8 mouse cellular contexts compared by ENCODE assay signal in the genomic region with DNA sequence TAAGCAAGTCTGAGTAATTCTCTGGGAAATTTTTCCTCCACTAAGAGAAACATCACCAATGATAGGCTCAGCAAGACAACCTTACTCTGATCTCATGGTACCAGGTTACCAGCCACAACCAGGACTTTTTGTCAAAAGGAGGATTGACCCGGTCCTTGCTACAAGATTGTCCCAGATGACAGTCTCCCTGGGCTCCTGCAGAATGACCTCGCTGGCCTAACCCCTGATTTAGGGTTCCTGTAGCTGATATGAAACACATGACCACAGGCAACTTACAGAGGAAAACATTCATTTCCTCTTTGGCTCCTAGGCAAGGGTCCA.
DNase-seq lines count a peak whose midpoint lies in the region; ATAC-seq and TF ChIP-seq lines count a peak whose summit lies in the region.

No protein-coding gene starts in this region.

- TF ChIP-seq EP300 in heart, postnatal 0 days (IDR thresholded peaks at IDR 0.05; ENCODE audit: low read depth): no peak

- H3K36me3 ChIP-seq in kidney, embryonic 14.5 days (ENCODE audit: control insufficient read depth, insufficient read depth, low read length): peaks cover 4% of the 10 kb centered on the region; the same call in 1 of the 2 replicates
- 0 out of 2 replicates have a peak, but pooled peaks cover 3% of the 10 kb centered on the region for H3K36me3 ChIP-seq in heart, postnatal 0 days (replicated peaks; ENCODE audit: control insufficient read depth, insufficient read depth, low read length)
- H3K36me3 ChIP-seq in midbrain, postnatal 0 days (ENCODE audit: insufficient read depth, low read length): peaks cover 6% of the 10 kb centered on the region

- 38% methylated on average over 2 of the region's 2 CpGs for WGBS in kidney, embryonic 14.5 days
- 50% methylated on average over 2 of the region's 2 CpGs for WGBS in heart, postnatal 0 days
- 84% methylated on average over 2 of the region's 2 CpGs for WGBS in midbrain, postnatal 0 days

- H3K4me2 ChIP-seq in kidney, embryonic 14.5 days (replicated peaks; ENCODE audit: low read depth, low read length): no peak overlapping the region
- H3K4me2 ChIP-seq in heart, postnatal 0 days (ENCODE audit: low read depth, low read length): no peak overlapping the region
- no peak overlapping the region for H3K4me2 ChIP-seq in midbrain, postnatal 0 days (ENCODE audit: low read depth, low read length, poor library complexity, severe bottlenecking)

- no peak overlapping the region for H3K9ac ChIP-seq in kidney, embryonic 14.5 days (ENCODE audit: low read depth, low read length)
- no peak overlapping the region for H3K9ac ChIP-seq in heart, postnatal 0 days (replicated peaks; ENCODE audit: low read depth, low read length)
- H3K9ac ChIP-seq in midbrain, postnatal 0 days (replicated peaks; ENCODE audit: low read length, poor library complexity, severe bottlenecking): no peak overlapping the region

- no peaks in the 10 kb centered on the region for H3K27me3 ChIP-seq in kidney, embryonic 14.5 days (ENCODE audit: control insufficient read depth, insufficient read depth, low read length)
- no peaks in the 10 kb centered on the region for H3K27me3 ChIP-seq in heart, postnatal 0 days (ENCODE audit: control insufficient read depth, insufficient read depth, low read length)
- H3K27me3 ChIP-seq in midbrain, postnatal 0 days (ENCODE audit: insufficient read depth, low read length): no peaks in the 10 kb centered on the region

- H3K4me3 ChIP-seq in kidney, embryonic 14.5 days (ENCODE audit: low read length): no peak overlapping the region
- no peak overlapping the region for H3K4me3 ChIP-seq in cortical plate, adult 2 months (ENCODE audit: insufficient read depth, low read length)
- no peak overlapping the region for H3K4me3 ChIP-seq in heart, postnatal 0 days (ENCODE audit: low read depth, low read length)
- no peak overlapping the region for H3K4me3 ChIP-seq in midbrain, postnatal 0 days (ENCODE audit: low read depth, low read length)

- peak overlapping the region; percentile 88 for H3K27ac ChIP-seq in kidney, embryonic 14.5 days (ENCODE audit: low read depth, low read length)
- H3K27ac ChIP-seq in cortical plate, adult 2 months (ENCODE audit: insufficient read depth, low read length): 0 out of 2 replicates have a peak overlapping the region, but pooled peaks have one; percentile 2
- peak overlapping the region; percentile 87 for H3K27ac ChIP-seq in heart, postnatal 0 days (ENCODE audit: low read depth)
- peak overlapping the region; percentile 3; the same call in 1 of the 2 replicates for H3K27ac ChIP-seq in midbrain, postnatal 0 days (ENCODE audit: low read depth, low read length)

- H3K4me1 ChIP-seq in kidney, embryonic 14.5 days (ENCODE audit: control insufficient read depth, insufficient read depth, low read length): peaks cover 26% of the 10 kb centered on the region
- peaks cover 3% of the 10 kb centered on the region; the same call in 1 of the 2 replicates for H3K4me1 ChIP-seq in cortical plate, adult 2 months (ENCODE audit: control insufficient read depth, insufficient read depth, low read length)
- peaks cover 10% of the 10 kb centered on the region; the same call in 1 of the 2 replicates for H3K4me1 ChIP-seq in heart, postnatal 0 days (ENCODE audit: control insufficient read depth, insufficient read depth)
- no peaks in the 10 kb centered on the region; the same call in 1 of the 2 replicates for H3K4me1 ChIP-seq in midbrain, postnatal 0 days (ENCODE audit: insufficient read depth, low read length)

- DNase-seq in kidney, postnatal 14 days: no peak
- DNase-seq in heart, postnatal 0 days (ENCODE audit: low spot score): peak; percentile 25
- no peak for DNase-seq in midbrain, postnatal 0 days (ENCODE audit: low spot score)
- no peak for DNase-seq in urinary bladder, postnatal 4 days (ENCODE audit: low spot score in 2 of 2)
- DNase-seq in cerebellum, postnatal 25 days: no peak
- DNase-seq in right cerebral cortex, postnatal 10 days (ENCODE audit: low spot score in 2 of 2): no peak

- ATAC-seq in kidney, embryonic 14.5 days (ENCODE audit: low FRiP score, low TSS enrichment): no peak; the same call in none of the 2 replicates
- ATAC-seq in heart, postnatal 0 days (ENCODE audit: insufficient read depth, low read depth): peak; percentile 65; the same call in 1 of the 2 replicates
- no peak for ATAC-seq in midbrain, postnatal 0 days (ENCODE audit: low FRiP score)

- TF ChIP-seq POLR2A in cortical plate, adult 2 months (IDR thresholded peaks at IDR 0.05; ENCODE audit: extremely low read depth, insufficient read depth, low read length): no peak

- no peak for TF ChIP-seq CTCF in cortical plate, adult 2 months (IDR thresholded peaks at IDR 0.05; ENCODE audit: extremely low read depth, insufficient read depth, low read length)
- no peak for TF ChIP-seq CTCF in heart, postnatal 0 days (IDR thresholded peaks at IDR 0.05; ENCODE audit: low read depth)
- TF ChIP-seq CTCF in midbrain, postnatal 0 days (IDR thresholded peaks at IDR 0.05): no peak

- H3K9me3 ChIP-seq in kidney, embryonic 14.5 days (ENCODE audit: control insufficient read depth, low read length): no peaks in the 10 kb centered on the region
- H3K9me3 ChIP-seq in heart, postnatal 0 days (replicated peaks; ENCODE audit: control insufficient read depth, low read length): no peaks in the 10 kb centered on the region
- H3K9me3 ChIP-seq in midbrain, postnatal 0 days (ENCODE audit: low read length): no peaks in the 10 kb centered on the region

Comparison
In these comparisons a context has a peak if more than half of its experiments do, and no peak if none do; other contexts are left out.
1. H3K27ac ChIP-seq: peak in every context shown above with its lines; median percentile 88 in kidney, embryonic 14.5 days; 87 in heart, postnatal 0 days; 3 in midbrain, postnatal 0 days; 2 in cortical plate, adult 2 months.